Mouse (Mus musculus): ENCODE data around the gene Stab1.
A peak's percentile ranks its signal among the peaks of the same experiment; 100 is the strongest.

The Stab1 gene

GRCm38 (mm10) chr14:31168425-31168824, at the start of gene Stab1:
Stab1 (minus strand) TSS chr14:31168641.
- DNase-seq (ENCODE audit: low spot score) = no peak

- DNase-seq (ENCODE audit: low spot score) = peak; percentile 50
These were observed 49.2 kb upstream of the Stab1 start, which contains the start of gene Sema3g for GRCm38 (mm10) chr14:31217666-31218065. Sema3g (plus strand) TSS chr14:31217860.

- no peak for DNase-seq (ENCODE audit: low spot score)
These were observed 48.4 kb upstream of the Stab1 start, which contains the start of gene Nisch for GRCm38 (mm10) chr14:31216846-31217245. Nisch (minus strand) TSS chr14:31216946.

GRCm38 (mm10) chr14:31215157-31216002, 46.9 kb upstream of the Stab1 start:
- DNase-seq (ENCODE audit: low spot score) = peak; percentile 58

- DNase-seq (ENCODE audit: low spot score) = no peak
These were observed 46.2 kb upstream of the Stab1 start for GRCm38 (mm10) chr14:31214684-31215083.

- DNase-seq (ENCODE audit: low spot score) = no peak
These were observed 45.4 kb upstream of the Stab1 start for GRCm38 (mm10) chr14:31213868-31214267.

GRCm38 (mm10) chr14:31212499-31212898, 44.1 kb upstream of the Stab1 start:
- DNase-seq (ENCODE audit: low spot score) = no peak

- DNase-seq (ENCODE audit: low spot score) = no peak
These were observed 43.4 kb upstream of the Stab1 start for GRCm38 (mm10) chr14:31211854-31212253.

- no peak for DNase-seq (ENCODE audit: low spot score)
These were observed 40.7 kb upstream of the Stab1 start for GRCm38 (mm10) chr14:31209133-31209557.

GRCm38 (mm10) chr14:31208084-31208483, 39.6 kb upstream of the Stab1 start, which contains the start of gene Tnnc1:
Tnnc1 (plus strand) TSS chr14:31208312.
- no peak for DNase-seq (ENCODE audit: low spot score)

- DNase-seq (ENCODE audit: low spot score) = no peak
These were observed 38.8 kb upstream of the Stab1 start for GRCm38 (mm10) chr14:31207070-31207830.

GRCm38 (mm10) chr14:31206472-31206981, 38.1 kb upstream of the Stab1 start:
- peak; percentile 97 for DNase-seq (ENCODE audit: low spot score)

GRCm38 (mm10) chr14:31205562-31206467, 37.4 kb upstream of the Stab1 start:
- DNase-seq (ENCODE audit: low spot score) = peak; percentile 51

- DNase-seq (ENCODE audit: low spot score) = peak; percentile 22
These were observed 36.8 kb upstream of the Stab1 start for GRCm38 (mm10) chr14:31205244-31205561.

GRCm38 (mm10) chr14:31204844-31205243, 36.4 kb upstream of the Stab1 start:
- no peak for DNase-seq (ENCODE audit: low spot score)

GRCm38 (mm10) chr14:31200038-31200437, 31.6 kb upstream of the Stab1 start:
- no peak for DNase-seq (ENCODE audit: low spot score)

GRCm38 (mm10) chr14:31199599-31199998, 31.2 kb upstream of the Stab1 start:
- no peak for DNase-seq (ENCODE audit: low spot score)

- peak; percentile 38 for DNase-seq (ENCODE audit: low spot score)
These were observed 29.4 kb upstream of the Stab1 start for GRCm38 (mm10) chr14:31197547-31198516.

- no peak for DNase-seq (ENCODE audit: low spot score)
These were observed 27.5 kb upstream of the Stab1 start for GRCm38 (mm10) chr14:31195968-31196367.

GRCm38 (mm10) chr14:31195521-31195920, 27.1 kb upstream of the Stab1 start:
- no peak for DNase-seq (ENCODE audit: low spot score)

All from urinary bladder, postnatal 25 days (tissue).